Mouse (Mus musculus) ES-Bruce4 (cell line): ENCODE data around the gene Colgalt1.

Experiments
- CTCF ChIP-seq: IDR thresholded peaks from one replicate; pipeline ENCODE4 v1.8.1; 2011; ENCODE audit warnings: low read depth, low read length
- EP300 ChIP-seq: IDR thresholded peaks from 2 replicates; pipeline ENCODE4 v1.6.1; 2011; ENCODE audit warnings: low read depth, low read length; ENCODE audit not compliant: insufficient read depth
- POLR2A ChIP-seq: IDR thresholded peaks from one replicate; pipeline ENCODE4 v1.8.1; 2011; ENCODE audit warnings: low read length; ENCODE audit not compliant: insufficient read depth

DNA sequence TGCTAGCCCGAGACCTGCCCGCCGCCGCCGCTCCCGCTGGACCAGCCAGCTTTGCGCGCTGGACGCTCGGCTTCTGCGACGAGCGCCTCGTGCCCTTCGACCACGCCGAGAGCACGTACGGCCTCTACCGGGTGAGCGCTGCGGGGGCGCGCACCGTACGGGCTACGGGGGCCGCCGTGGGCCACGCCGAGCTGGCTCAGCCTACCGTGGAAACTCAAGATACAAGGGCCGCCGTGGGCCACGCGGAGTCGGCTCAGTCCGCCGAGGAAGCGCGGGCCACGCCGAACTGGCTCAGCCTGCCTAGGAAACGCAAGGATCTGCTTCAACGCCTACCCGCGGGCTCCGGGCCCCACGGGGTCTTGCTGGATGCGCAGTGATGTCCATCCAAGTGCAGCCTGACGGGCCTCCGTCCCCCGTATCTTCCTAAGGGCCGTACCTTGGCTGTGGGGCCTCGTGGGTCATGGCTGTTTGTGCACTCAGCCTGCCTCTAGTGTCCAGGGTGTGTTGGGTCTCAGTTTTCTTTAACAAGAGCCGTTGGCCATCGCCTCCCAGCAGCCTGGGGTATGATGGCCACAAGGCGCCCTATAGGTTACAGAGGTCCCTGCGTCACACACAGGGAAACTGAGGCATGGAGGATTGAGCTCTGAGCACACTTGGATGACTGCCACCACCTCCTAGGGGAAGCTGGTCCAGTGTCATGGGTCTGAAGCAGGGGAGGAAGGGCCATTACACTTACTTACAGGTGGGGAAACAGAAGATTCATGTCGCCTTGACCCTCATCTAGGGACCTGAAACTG, 18.2 kb upstream of the Colgalt1 start:
- TF ChIP-seq CTCF (no peak), POLR2A (no peak), EP300 (no peak)
